Mouse (Mus musculus): ENCODE measurements around the gene Tvp23a.

DNA sequence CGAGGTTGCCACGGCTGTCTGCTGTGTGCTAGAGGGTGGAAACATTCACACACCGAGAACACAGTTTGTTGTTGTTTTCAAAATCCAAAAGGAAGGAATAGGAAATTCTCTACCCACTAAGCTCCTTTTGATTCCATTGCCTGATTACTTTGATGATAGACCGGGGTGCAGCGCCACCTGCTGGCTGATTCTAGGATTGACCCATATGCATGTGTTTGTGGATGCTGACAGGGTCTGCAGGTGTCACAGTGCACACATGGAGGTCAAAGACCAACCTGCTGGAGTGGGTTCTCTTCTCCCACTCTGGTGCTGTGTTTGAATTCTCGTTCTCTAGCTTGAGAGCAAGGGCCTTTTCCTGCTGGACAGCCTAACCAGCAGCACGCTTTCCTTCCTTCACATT, 48.0 kb downstream of the Tvp23a start:
- TF ChIP-seq CTCF (IDR thresholded peaks at IDR 0.05; ENCODE audit: low read depth, low read length) (peak; percentile 80), POLR2A (IDR thresholded peaks at IDR 0.05; ENCODE audit: borderline replicate concordance, low read depth, low read length) (no peak)

Data from bone marrow macrophage, adult 2 months (primary cell).